Mouse (Mus musculus): ENCODE results near the gene Tspan18. TPM values are rescaled to one million over a fixed set of nuclear protein-coding genes. Genes with fewer than 3 reads are reported as not detected.

Tspan18 gene
- total RNA-seq, 2 experiments from 2014 or later = 39.1 to 40.2 TPM

- Histone ChIP-seq H3K4me3 (peak overlapping the region; percentile 86), H3K27ac (peak overlapping the region; percentile 88)
- no peak for DNase-seq (ENCODE audit: low spot score in 2 of 2)
- TF ChIP-seq CTCF (conservative IDR thresholded peaks at IDR 0.05) = no peak
Observed at GRCm38 (mm10) chr2:93188020-93188760, 146.1 kb downstream of the Tspan18 start.

GRCm38 (mm10) chr2:93187323-93187996 is 146.8 kb downstream of the Tspan18 start, which contains the start of gene Trp53i11:
Trp53i11 (plus strand) TSS chr2:93187548.
- TF ChIP-seq CTCF (conservative IDR thresholded peaks at IDR 0.05) = peak; percentile 86
- Histone ChIP-seq H3K4me3 (peak within 1 kb of the TSS; percentile 86), H3K27ac (peak within 1 kb of the TSS; percentile 88)
- DNase-seq (ENCODE audit: low spot score in 2 of 2) = peak; percentile 59 to 65

- DNase-seq (ENCODE audit: low spot score in 2 of 2) = no peak
- H3K4me3 ChIP-seq = no peak overlapping the region
- no peak for TF ChIP-seq CTCF (conservative IDR thresholded peaks at IDR 0.05)
- H3K27ac ChIP-seq = no peak overlapping the region
Observed at GRCm38 (mm10) chr2:93182859-93183258, 151.4 kb downstream of the Tspan18 start.

GRCm38 (mm10) chr2:93180077-93180844 is 154.0 kb downstream of the Tspan18 start:
- Histone ChIP-seq H3K4me3 (peak overlapping the region; percentile 28; the same call in 1 of the 2 replicates), H3K27ac (peak overlapping the region; percentile 99)
- no peak for TF ChIP-seq CTCF (conservative IDR thresholded peaks at IDR 0.05)
- peak; percentile 64 to 70 for DNase-seq (ENCODE audit: low spot score in 2 of 2)

- no peak for DNase-seq (ENCODE audit: low spot score in 2 of 2)
Observed at GRCm38 (mm10) chr2:93179603-93180002, 154.7 kb downstream of the Tspan18 start.

GRCm38 (mm10) chr2:93178313-93178677 is 156.0 kb downstream of the Tspan18 start:
- no peak for TF ChIP-seq CTCF (conservative IDR thresholded peaks at IDR 0.05)
- no peak for DNase-seq (ENCODE audit: low spot score in 2 of 2)
- no peak overlapping the region for H3K4me3 ChIP-seq
- peak overlapping the region; percentile 99 for H3K27ac ChIP-seq

More at GRCm38 (mm10) chr2:93179603-93180002, 154.7 kb downstream of the Tspan18 start:
- H3K4me3 ChIP-seq = no peak overlapping the region
- TF ChIP-seq CTCF (conservative IDR thresholded peaks at IDR 0.05) = no peak
- H3K27ac ChIP-seq = peak overlapping the region; percentile 99

GRCm38 (mm10) chr2:93177668-93178312 is 156.5 kb downstream of the Tspan18 start:
- DNase-seq (ENCODE audit: low spot score in 2 of 2) = no peak
- no peak for TF ChIP-seq CTCF (conservative IDR thresholded peaks at IDR 0.05)
- Histone ChIP-seq H3K4me3 (no peak overlapping the region), H3K27ac (peak overlapping the region; percentile 99)

- peak overlapping the region; percentile 43; the same call in 1 of the 2 replicates for H3K27ac ChIP-seq
- DNase-seq (ENCODE audit: low spot score in 2 of 2) = no peak
- H3K4me3 ChIP-seq = no peak overlapping the region
- no peak for TF ChIP-seq CTCF (conservative IDR thresholded peaks at IDR 0.05)
Observed at GRCm38 (mm10) chr2:93176871-93177667, 157.2 kb downstream of the Tspan18 start.

GRCm38 (mm10) chr2:93176193-93176798 is 158.0 kb downstream of the Tspan18 start:
- TF ChIP-seq CTCF (conservative IDR thresholded peaks at IDR 0.05) = no peak
- no peak overlapping the region for H3K4me3 ChIP-seq
- peak overlapping the region; percentile 43 for H3K27ac ChIP-seq
- DNase-seq (ENCODE audit: low spot score in 2 of 2) = no peak

- no peak for DNase-seq (ENCODE audit: low spot score in 2 of 2)
- H3K27ac ChIP-seq = no peak overlapping the region
- H3K4me3 ChIP-seq = no peak overlapping the region
- no peak for TF ChIP-seq CTCF (conservative IDR thresholded peaks at IDR 0.05)
Observed at GRCm38 (mm10) chr2:93175721-93176120, 158.6 kb downstream of the Tspan18 start.

- TF ChIP-seq CTCF (conservative IDR thresholded peaks at IDR 0.05) = no peak
- no peak overlapping the region for H3K27ac ChIP-seq
- no peak for DNase-seq (ENCODE audit: low spot score in 2 of 2)
Observed at GRCm38 (mm10) chr2:93175278-93175677, 159.0 kb downstream of the Tspan18 start.

More at GRCm38 (mm10) chr2:93175278-93175677, 159.0 kb downstream of the Tspan18 start:
- H3K4me3 ChIP-seq = no peak overlapping the region

Data from layer of hippocampus, adult 2 months (tissue).